Mouse (Mus musculus): Measurements from ENCODE around the gene Cyp4v3. TPM values are rescaled to one million over a fixed set of nuclear protein-coding genes. Genes with fewer than 3 reads are reported as not detected.

The Cyp4v3 gene
- polyA plus RNA-seq, 1 experiment from 2014 or later, result 0.76 TPM

GRCm38 (mm10) chr8:45277453-45277852 lies 55.6 kb downstream of the Cyp4v3 start:
- Histone ChIP-seq H3K27ac (replicated peaks in 1 of 2; ENCODE audit: control insufficient read depth in 1 of 2, insufficient read depth in 1 of 2, low read depth in 2 of 2, low read length in 2 of 2) (no peak overlapping the region), H3K36me3 (ENCODE audit: control insufficient read depth, insufficient read depth, low read length) (no peaks in the 10 kb centered on the region), H3K9me3 (ENCODE audit: control insufficient read depth, low read length) (no peaks in the 10 kb centered on the region), H3K4me3 (ENCODE audit: control insufficient read depth in 1 of 2, insufficient read depth in 1 of 2, low read depth in 1 of 2, low read length in 2 of 2) (no peak overlapping the region), H3K4me2 (ENCODE audit: low read length) (no peak overlapping the region), H3K27me3 (ENCODE audit: control insufficient read depth, insufficient read depth, low read length) (no peaks in the 10 kb centered on the region), H3K4me1 (ENCODE audit: control insufficient read depth in 2 of 2, insufficient read depth in 2 of 2, low read length in 2 of 2) (peaks cover 0 to 2% of the 10 kb centered on the region in 2 experiments; a peak in 1 of 4 replicates), H3K9ac (ENCODE audit: low read length) (no peak overlapping the region)
- no peak for ATAC-seq (ENCODE audit: insufficient number of reproducible peaks, insufficient read depth, low FRiP score, low read depth)
- 68% methylated on average over 3 of the region's 3 CpGs for WGBS

- H3K4me2 ChIP-seq (ENCODE audit: low read length), result no peak overlapping the region
- no peaks in the 10 kb centered on the region for H3K36me3 ChIP-seq (ENCODE audit: control insufficient read depth, insufficient read depth, low read length)
- no peaks in the 10 kb centered on the region for H3K27me3 ChIP-seq (ENCODE audit: control insufficient read depth, insufficient read depth, low read length)
- 75% methylated on average over 4 of the region's 4 CpGs for WGBS
- H3K27ac ChIP-seq (replicated peaks in 1 of 2; ENCODE audit: control insufficient read depth in 1 of 2, insufficient read depth in 1 of 2, low read depth in 2 of 2, low read length in 2 of 2), result no peak overlapping the region
- no peaks in the 10 kb centered on the region for H3K9me3 ChIP-seq (ENCODE audit: control insufficient read depth, low read length)
- no peak overlapping the region for H3K4me3 ChIP-seq (ENCODE audit: control insufficient read depth in 1 of 2, insufficient read depth in 1 of 2, low read depth in 1 of 2, low read length in 2 of 2)
- H3K9ac ChIP-seq (ENCODE audit: low read length), result no peak overlapping the region
- no peak for ATAC-seq (ENCODE audit: insufficient number of reproducible peaks, insufficient read depth, low FRiP score, low read depth)
- H3K4me1 ChIP-seq (ENCODE audit: control insufficient read depth in 2 of 2, insufficient read depth in 2 of 2, low read length in 2 of 2), result peaks cover 0 to 2% of the 10 kb centered on the region in 2 experiments; a peak in 1 of 4 replicates
These were observed 58.7 kb downstream of the Cyp4v3 start for GRCm38 (mm10) chr8:45274317-45274716.

- Histone ChIP-seq H3K9ac (ENCODE audit: low read length) (no peak overlapping the region), H3K9me3 (ENCODE audit: control insufficient read depth, low read length) (no peaks in the 10 kb centered on the region), H3K36me3 (ENCODE audit: control insufficient read depth, insufficient read depth, low read length) (no peaks in the 10 kb centered on the region), H3K27ac (replicated peaks in 1 of 2; ENCODE audit: control insufficient read depth in 1 of 2, insufficient read depth in 1 of 2, low read depth in 2 of 2, low read length in 2 of 2) (no peak overlapping the region), H3K27me3 (ENCODE audit: control insufficient read depth, insufficient read depth, low read length) (no peaks in the 10 kb centered on the region), H3K4me3 (ENCODE audit: control insufficient read depth in 1 of 2, insufficient read depth in 1 of 2, low read depth in 1 of 2, low read length in 2 of 2) (no peak overlapping the region), H3K4me2 (ENCODE audit: low read length) (no peak overlapping the region), H3K4me1 (ENCODE audit: control insufficient read depth in 2 of 2, insufficient read depth in 2 of 2, low read length in 2 of 2) (no peaks in the 10 kb centered on the region)
- ATAC-seq (ENCODE audit: insufficient number of reproducible peaks, insufficient read depth, low FRiP score, low read depth), result no peak
These were observed 64.0 kb downstream of the Cyp4v3 start for GRCm38 (mm10) chr8:45269056-45269455.

- Histone ChIP-seq H3K9ac (ENCODE audit: low read length) (no peak overlapping the region), H3K4me1 (ENCODE audit: control insufficient read depth in 2 of 2, insufficient read depth in 2 of 2, low read length in 2 of 2) (no peaks in the 10 kb centered on the region), H3K9me3 (ENCODE audit: control insufficient read depth, low read length) (no peaks in the 10 kb centered on the region), H3K36me3 (ENCODE audit: control insufficient read depth, insufficient read depth, low read length) (no peaks in the 10 kb centered on the region), H3K27ac (replicated peaks in 1 of 2; ENCODE audit: control insufficient read depth in 1 of 2, insufficient read depth in 1 of 2, low read depth in 2 of 2, low read length in 2 of 2) (no peak overlapping the region), H3K4me3 (ENCODE audit: control insufficient read depth in 1 of 2, insufficient read depth in 1 of 2, low read depth in 1 of 2, low read length in 2 of 2) (no peak overlapping the region), H3K27me3 (ENCODE audit: control insufficient read depth, insufficient read depth, low read length) (no peaks in the 10 kb centered on the region), H3K4me2 (ENCODE audit: low read length) (no peak overlapping the region)
- ATAC-seq (ENCODE audit: insufficient number of reproducible peaks, insufficient read depth, low FRiP score, low read depth), result no peak
These were observed 64.5 kb downstream of the Cyp4v3 start for GRCm38 (mm10) chr8:45268485-45268884.

GRCm38 (mm10) chr8:45267611-45268391 lies 65.2 kb downstream of the Cyp4v3 start:
- no peak overlapping the region for H3K27ac ChIP-seq (replicated peaks in 1 of 2; ENCODE audit: control insufficient read depth in 1 of 2, insufficient read depth in 1 of 2, low read depth in 2 of 2, low read length in 2 of 2)
- 50% methylated on average over 4 of the region's 4 CpGs for WGBS
- H3K4me2 ChIP-seq (ENCODE audit: low read length), result no peak overlapping the region
- no peaks in the 10 kb centered on the region for H3K4me1 ChIP-seq (ENCODE audit: control insufficient read depth in 2 of 2, insufficient read depth in 2 of 2, low read length in 2 of 2)
- ATAC-seq (ENCODE audit: insufficient number of reproducible peaks, insufficient read depth, low FRiP score, low read depth), result no peak
- H3K36me3 ChIP-seq (ENCODE audit: control insufficient read depth, insufficient read depth, low read length), result no peaks in the 10 kb centered on the region
- H3K9ac ChIP-seq (ENCODE audit: low read length), result no peak overlapping the region
- no peaks in the 10 kb centered on the region for H3K27me3 ChIP-seq (ENCODE audit: control insufficient read depth, insufficient read depth, low read length)
- no peaks in the 10 kb centered on the region for H3K9me3 ChIP-seq (ENCODE audit: control insufficient read depth, low read length)
- no peak overlapping the region for H3K4me3 ChIP-seq (ENCODE audit: control insufficient read depth in 1 of 2, insufficient read depth in 1 of 2, low read depth in 1 of 2, low read length in 2 of 2)

- Histone ChIP-seq H3K27me3 (ENCODE audit: control insufficient read depth, insufficient read depth, low read length) (no peaks in the 10 kb centered on the region), H3K4me2 (ENCODE audit: low read length) (no peak overlapping the region), H3K27ac (replicated peaks in 1 of 2; ENCODE audit: control insufficient read depth in 1 of 2, insufficient read depth in 1 of 2, low read depth in 2 of 2, low read length in 2 of 2) (no peak overlapping the region), H3K9me3 (ENCODE audit: control insufficient read depth, low read length) (no peaks in the 10 kb centered on the region), H3K4me1 (ENCODE audit: control insufficient read depth in 2 of 2, insufficient read depth in 2 of 2, low read length in 2 of 2) (no peaks in the 10 kb centered on the region), H3K9ac (ENCODE audit: low read length) (no peak overlapping the region), H3K4me3 (ENCODE audit: control insufficient read depth in 1 of 2, insufficient read depth in 1 of 2, low read depth in 1 of 2, low read length in 2 of 2) (no peak overlapping the region), H3K36me3 (ENCODE audit: control insufficient read depth, insufficient read depth, low read length) (no peaks in the 10 kb centered on the region)
- ATAC-seq (ENCODE audit: insufficient number of reproducible peaks, insufficient read depth, low FRiP score, low read depth), result no peak
- WGBS, result 57% methylated on average over 8 of the region's 8 CpGs
These were observed 66.0 kb downstream of the Cyp4v3 start for GRCm38 (mm10) chr8:45266993-45267392.

- Histone ChIP-seq H3K4me2 (ENCODE audit: low read length) (no peak overlapping the region), H3K27ac (replicated peaks in 1 of 2; ENCODE audit: control insufficient read depth in 1 of 2, insufficient read depth in 1 of 2, low read depth in 2 of 2, low read length in 2 of 2) (no peak overlapping the region), H3K4me3 (ENCODE audit: control insufficient read depth in 1 of 2, insufficient read depth in 1 of 2, low read depth in 1 of 2, low read length in 2 of 2) (no peak overlapping the region), H3K9me3 (ENCODE audit: control insufficient read depth, low read length) (no peaks in the 10 kb centered on the region), H3K4me1 (ENCODE audit: control insufficient read depth in 2 of 2, insufficient read depth in 2 of 2, low read length in 2 of 2) (no peaks in the 10 kb centered on the region), H3K9ac (ENCODE audit: low read length) (no peak overlapping the region), H3K27me3 (ENCODE audit: control insufficient read depth, insufficient read depth, low read length) (no peaks in the 10 kb centered on the region), H3K36me3 (ENCODE audit: control insufficient read depth, insufficient read depth, low read length) (no peaks in the 10 kb centered on the region)
- whole genome bisulfite sequencing, result 80% methylated on average over 4 of the region's 4 CpGs
- ATAC-seq (ENCODE audit: insufficient number of reproducible peaks, insufficient read depth, low FRiP score, low read depth), result no peak
These were observed 68.1 kb downstream of the Cyp4v3 start for GRCm38 (mm10) chr8:45264918-45265317.

- H3K4me1 ChIP-seq (ENCODE audit: control insufficient read depth in 2 of 2, insufficient read depth in 2 of 2, low read length in 2 of 2), result no peaks in the 10 kb centered on the region
These were observed 70.2 kb downstream of the Cyp4v3 start for GRCm38 (mm10) chr8:45262851-45263250.

More at GRCm38 (mm10) chr8:45262851-45263250, 70.2 kb downstream of the Cyp4v3 start:
- Histone ChIP-seq H3K4me2 (ENCODE audit: low read length) (no peak overlapping the region), H3K27me3 (ENCODE audit: control insufficient read depth, insufficient read depth, low read length) (no peaks in the 10 kb centered on the region), H3K9me3 (ENCODE audit: control insufficient read depth, low read length) (no peaks in the 10 kb centered on the region), H3K4me3 (ENCODE audit: control insufficient read depth in 1 of 2, insufficient read depth in 1 of 2, low read depth in 1 of 2, low read length in 2 of 2) (no peak overlapping the region), H3K9ac (ENCODE audit: low read length) (no peak overlapping the region), H3K36me3 (ENCODE audit: control insufficient read depth, insufficient read depth, low read length) (no peaks in the 10 kb centered on the region), H3K27ac (replicated peaks in 1 of 2; ENCODE audit: control insufficient read depth in 1 of 2, insufficient read depth in 1 of 2, low read depth in 2 of 2, low read length in 2 of 2) (no peak overlapping the region)
- 78% methylated on average over 3 of the region's 3 CpGs for WGBS
- no peak for ATAC-seq (ENCODE audit: insufficient number of reproducible peaks, insufficient read depth, low FRiP score, low read depth)

Data from heart, embryonic 14.5 days (tissue).